Mouse (Mus musculus) lung, adult 2 months (tissue): ENCODE measurements around the gene Cttnbp2.

Experiments
- CTCF ChIP-seq: fragments of 200-500 bp; IDR thresholded peaks from 2 replicates; pipeline ENCODE4 v1.5.1; 2011; ENCODE audit warnings: mild to moderate bottlenecking, low read length, control low read depth; ENCODE audit not compliant: insufficient read depth
- POLR2A ChIP-seq: fragments of 200-500 bp; IDR thresholded peaks from 2 replicates; pipeline ENCODE4 v1.6.1; 2011; ENCODE audit warnings: low read depth, mild to moderate bottlenecking, control low read depth, low read length, borderline replicate concordance; ENCODE audit errors: extremely low read depth

GRCm38 (mm10) chr6:18421561-18421960 is 93.1 kb downstream of the Cttnbp2 start:
- no peak for TF ChIP-seq POLR2A
- TF ChIP-seq CTCF = no peak
